Mouse (Mus musculus): ENCODE measurements around the gene Trpm5.

The Trpm5 gene

GRCm38 (mm10) chr7:143058221-143058697, 36.2 kb downstream of the Trpm5 start:
- no peak for DNase-seq

GRCm38 (mm10) chr7:143057667-143058220, 36.7 kb downstream of the Trpm5 start:
- no peak for DNase-seq

GRCm38 (mm10) chr7:143057023-143057422, 37.4 kb downstream of the Trpm5 start:
- no peak for DNase-seq

- no peak for DNase-seq
Measured at GRCm38 (mm10) chr7:143055499-143056186, 38.8 kb downstream of the Trpm5 start.

- no peak for DNase-seq
Measured at GRCm38 (mm10) chr7:143055001-143055400, 39.4 kb downstream of the Trpm5 start.

GRCm38 (mm10) chr7:143054612-143054965, 39.9 kb downstream of the Trpm5 start:
- DNase-seq = no peak

- no peak for DNase-seq
Measured at GRCm38 (mm10) chr7:143053961-143054611, 40.4 kb downstream of the Trpm5 start.

GRCm38 (mm10) chr7:143053008-143053899, 41.2 kb downstream of the Trpm5 start:
- DNase-seq = peak; percentile 59 to 60

- peak; percentile 95 for DNase-seq
Measured at GRCm38 (mm10) chr7:143052626-143053007, 41.8 kb downstream of the Trpm5 start, which contains the start of gene Cd81. Cd81 (plus strand) TSS chr7:143052739.

- no peak for DNase-seq
Measured at GRCm38 (mm10) chr7:143051316-143051715, 43.1 kb downstream of the Trpm5 start.

- DNase-seq = peak; percentile 29 to 36
Measured at GRCm38 (mm10) chr7:143049841-143050816, 44.3 kb downstream of the Trpm5 start.

GRCm38 (mm10) chr7:143049331-143049730, 45.1 kb downstream of the Trpm5 start:
- DNase-seq = no peak

GRCm38 (mm10) chr7:143046358-143046757, 48.1 kb downstream of the Trpm5 start:
- peak; percentile 45 to 48 for DNase-seq

GRCm38 (mm10) chr7:143044826-143045206, 49.6 kb downstream of the Trpm5 start:
- DNase-seq = peak; percentile 48 to 49

- no peak for DNase-seq
Measured at GRCm38 (mm10) chr7:143044049-143044825, 50.2 kb downstream of the Trpm5 start.

GRCm38 (mm10) chr7:143042897-143043300, 51.5 kb downstream of the Trpm5 start:
- DNase-seq = no peak

- DNase-seq = no peak
Measured at GRCm38 (mm10) chr7:143042089-143042488, 52.4 kb downstream of the Trpm5 start.

- no peak for DNase-seq
Measured at GRCm38 (mm10) chr7:143041138-143041822, 53.2 kb downstream of the Trpm5 start.

GRCm38 (mm10) chr7:143040561-143040960, 53.9 kb downstream of the Trpm5 start:
- DNase-seq = no peak
